ENCODE assay signal across 10 mouse cellular contexts in the genomic region with DNA sequence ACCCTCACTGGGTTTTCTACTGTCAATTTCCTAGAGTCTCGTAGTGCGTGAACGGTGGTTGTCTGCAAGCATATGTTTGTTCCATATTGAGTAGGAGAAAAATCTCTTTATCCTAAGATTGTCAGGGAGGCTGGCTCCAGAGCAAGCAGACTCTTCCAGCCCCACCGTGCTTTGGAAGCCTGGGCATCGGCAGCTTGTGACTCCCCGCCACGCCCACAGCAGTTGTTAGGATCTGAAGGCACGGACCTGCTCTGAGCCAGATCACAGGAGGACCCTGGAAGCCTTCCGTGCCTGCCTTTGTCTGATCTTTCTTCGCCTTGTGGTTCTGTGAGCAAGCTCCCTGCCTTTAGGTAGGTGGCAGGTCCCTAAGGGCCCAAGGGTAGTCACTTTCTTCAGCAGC. TPM values are rescaled to one million over a fixed set of nuclear protein-coding genes. Genes with fewer than 3 reads are reported as not detected.
A peak's percentile ranks its signal among the peaks of the same experiment; 100 is the strongest.
DNase-seq lines count a peak whose midpoint lies in the region; ATAC-seq and TF ChIP-seq lines count a peak whose summit lies in the region.
"Had no signal": no experiment of that assay in that cellular context is flagged by ENCODE, and none has a peak within 500 bp of the region (broad histone marks: within the 10 kb centered on the region; RNA-seq: fewer than 3 reads in every experiment).

No protein-coding gene starts in this region.

- peak; percentile 82 for ATAC-seq in cerebellum, adult (ENCODE audit: insufficient number of reproducible peaks, low FRiP score, low TSS enrichment)
- ATAC-seq in forebrain, embryonic 13.5 days: peak; percentile 58
- ATAC-seq in midbrain, embryonic 12.5 days (ENCODE audit: low FRiP score, low read depth): no peak
- no peak for ATAC-seq in monocyte, adult 5-6 weeks (replicated peaks; ENCODE audit: insufficient number of reproducible peaks, low FRiP score, low TSS enrichment, poor library complexity, severe bottlenecking)
- no peak for ATAC-seq in erythroid progenitor cell, adult 5-6 weeks (replicated peaks; ENCODE audit: low FRiP score, poor library complexity, severe bottlenecking)

- no peaks in the 10 kb centered on the region for H3K27me3 ChIP-seq in forebrain, embryonic 13.5 days
- peaks cover 26% of the 10 kb centered on the region for H3K27me3 ChIP-seq in midbrain, embryonic 12.5 days

- no peak overlapping the region for H3K4me3 ChIP-seq in gastrocnemius, adult 2 months
- H3K4me3 ChIP-seq in forebrain, embryonic 13.5 days: no peak overlapping the region
- H3K4me3 ChIP-seq in midbrain, embryonic 12.5 days: no peak overlapping the region

- intact Hi-C loops in gastrocnemius, adult 2 months (cut with DNase I): no loop called here
- intact Hi-C loops in gastrocnemius, postnatal 14 days (cut with DNase I; ENCODE audit: low total_unique reads): no loop called here

- peak overlapping the region; percentile 10; the same call in 1 of the 2 replicates for H3K9ac ChIP-seq in forebrain, embryonic 13.5 days
- no peak overlapping the region for H3K9ac ChIP-seq in midbrain, embryonic 12.5 days (replicated peaks)
- H3K9ac ChIP-seq: lung, embryonic 14.5 days had no signal

- DNase-seq in gastrocnemius, adult 2 months: peak; percentile 53
- no peak for DNase-seq in gastrocnemius, postnatal 14 days
- no peak for DNase-seq in urinary bladder, postnatal 4 days (ENCODE audit: low spot score in 2 of 2)
- DNase-seq: heart, postnatal 4 days; lung, embryonic 14.5 days had no signal

- 49% methylated on average over 10 of the region's 10 CpGs for WGBS in forebrain, embryonic 13.5 days
- 47% methylated on average over 10 of the region's 10 CpGs for WGBS in midbrain, embryonic 12.5 days

- H3K27ac ChIP-seq in gastrocnemius, adult 2 months: peak overlapping the region; percentile 84
- H3K27ac ChIP-seq in forebrain, embryonic 13.5 days: peak overlapping the region; percentile 60; the same call in 1 of the 2 replicates
- peak overlapping the region; percentile 30; the same call in 1 of the 2 replicates for H3K27ac ChIP-seq in midbrain, embryonic 12.5 days (replicated peaks)

- no peaks in the 10 kb centered on the region for H3K9me3 ChIP-seq in forebrain, embryonic 13.5 days (replicated peaks)
- no peaks in the 10 kb centered on the region for H3K9me3 ChIP-seq in midbrain, embryonic 12.5 days

- H3K4me1 ChIP-seq in forebrain, embryonic 13.5 days: peaks cover 34% of the 10 kb centered on the region
- H3K4me1 ChIP-seq in midbrain, embryonic 12.5 days: peaks cover 35% of the 10 kb centered on the region

- no peak for TF ChIP-seq CTCF in gastrocnemius, adult 2 months (IDR thresholded peaks at IDR 0.05)

- no peaks in the 10 kb centered on the region for H3K36me3 ChIP-seq in forebrain, embryonic 13.5 days (ENCODE audit: poor library complexity, severe bottlenecking)
- no peaks in the 10 kb centered on the region for H3K36me3 ChIP-seq in midbrain, embryonic 12.5 days

- H3K4me2 ChIP-seq in forebrain, embryonic 13.5 days: no peak overlapping the region
- no peak overlapping the region for H3K4me2 ChIP-seq in midbrain, embryonic 12.5 days (replicated peaks)
- H3K4me2 ChIP-seq: lung, embryonic 14.5 days had no signal

RNA-seq across cellular contexts. Expression of a gene that starts 21.6 kb away (rescaled TPM):
- 100 to 1,000 TPM; 134 to 142 TPM for total RNA-seq in gastrocnemius, adult 2 months (2021)
- total RNA-seq in gastrocnemius, postnatal 14 days (2021): 10 to 100 TPM; 41.5 to 55.1 TPM
- 9.2 and 9.7 TPM in 2 replicates for polyA plus RNA-seq in forebrain, embryonic 13.5 days (2015; fragmentation: Nextera tagmentation; extraction: Ambion mirVana)
- 10.4 and 12.5 TPM in 2 replicates for polyA plus RNA-seq in midbrain, embryonic 12.5 days (2016; fragmentation: Nextera tagmentation; extraction: Ambion mirVana)
- 12.1 to 17.2 TPM (median 12.3 TPM) in 3 replicates for total RNA-seq in monocyte, adult 5-6 weeks (2017)
- total RNA-seq in erythroid progenitor cell, adult 5-6 weeks (2015; ENCODE audit: low replicate concordance): 137 and 158 TPM in 2 replicates
- 64.9 and 79.8 TPM in 2 replicates for total RNA-seq in erythroid progenitor cell, adult 5-6 weeks (2017; ENCODE audit: low replicate concordance)

Comparison
In these comparisons a context has a peak if more than half of its experiments do, and no peak if none do; other contexts are left out.
1. H3K27ac ChIP-seq: peak in every context shown above with its lines; median percentile 84 in gastrocnemius, adult 2 months; 60 in forebrain, embryonic 13.5 days; 30 in midbrain, embryonic 12.5 days.
2. ATAC-seq: peak in cerebellum, adult (single experiment) and forebrain, embryonic 13.5 days (single experiment); none in midbrain, embryonic 12.5 days (single experiment), monocyte, adult 5-6 weeks (single experiment) and erythroid progenitor cell, adult 5-6 weeks (single experiment).